Mouse (Mus musculus) ovary, postnatal 36 days (tissue): ENCODE measurements around the gene Xrcc4.

Source experiments
- DNase-seq: peaks from one replicate; pipeline ENCODE4 v3.0.0; 2022; ENCODE audit warnings: low spot score, mixed read lengths

Xrcc4 gene

GRCm38 (mm10) chr13:89929477-89929876 lies 159.9 kb downstream of the Xrcc4 start:
- DNase-seq, result peak; percentile 54

GRCm38 (mm10) chr13:89918814-89919481 lies 170.5 kb downstream of the Xrcc4 start:
- DNase-seq, result no peak

DNA sequence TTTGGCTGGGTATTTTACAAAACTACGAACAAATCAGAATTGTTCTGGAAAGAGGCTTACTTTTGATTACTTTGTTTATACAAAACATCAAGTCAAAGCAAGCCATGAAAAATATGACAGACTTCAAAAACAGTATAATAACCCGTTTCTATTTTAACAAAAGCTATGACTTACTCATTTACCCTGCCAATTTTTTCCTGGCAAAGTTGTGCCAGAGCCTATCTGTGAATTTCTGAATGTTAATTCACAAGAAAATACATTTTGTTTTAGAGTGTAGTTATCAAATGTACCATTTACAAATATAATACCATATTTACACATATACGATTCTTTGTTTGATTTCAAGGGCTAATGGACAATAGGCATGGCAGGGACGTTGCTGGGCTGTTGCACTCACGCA lies 175.1 kb downstream of the Xrcc4 start:
- no peak for DNase-seq

GRCm38 (mm10) chr13:89913891-89914290 lies 175.5 kb downstream of the Xrcc4 start:
- no peak for DNase-seq

- no peak for DNase-seq
These were observed 183.3 kb downstream of the Xrcc4 start for GRCm38 (mm10) chr13:89906120-89906519.

GRCm38 (mm10) chr13:89899066-89899465 lies 190.3 kb downstream of the Xrcc4 start:
- DNase-seq, result no peak

DNA sequence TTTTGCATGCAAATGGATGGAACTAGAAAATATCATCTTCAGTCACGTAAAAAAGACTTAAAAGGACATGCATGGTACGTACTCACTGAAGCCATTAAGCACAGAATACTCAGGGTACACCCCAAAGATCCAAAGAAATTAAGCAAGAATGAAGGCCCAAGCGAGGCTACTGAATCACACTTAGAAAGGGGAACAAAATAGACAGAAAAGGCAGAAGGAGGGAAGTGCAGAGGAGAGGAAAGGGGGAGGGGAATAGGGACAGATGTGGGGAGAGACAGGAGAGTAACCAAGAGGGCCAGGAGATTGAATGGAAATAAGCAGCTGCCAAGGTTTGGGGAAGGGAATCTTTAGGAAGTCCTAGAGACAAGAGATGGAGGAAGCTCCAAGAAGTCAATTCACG lies 197.3 kb downstream of the Xrcc4 start:
- DNase-seq, result no peak

- no peak for DNase-seq
These were observed 199.2 kb downstream of the Xrcc4 start for GRCm38 (mm10) chr13:89890159-89890558.

- DNase-seq, result no peak
These were observed 200.3 kb downstream of the Xrcc4 start for GRCm38 (mm10) chr13:89889074-89889473.

DNA sequence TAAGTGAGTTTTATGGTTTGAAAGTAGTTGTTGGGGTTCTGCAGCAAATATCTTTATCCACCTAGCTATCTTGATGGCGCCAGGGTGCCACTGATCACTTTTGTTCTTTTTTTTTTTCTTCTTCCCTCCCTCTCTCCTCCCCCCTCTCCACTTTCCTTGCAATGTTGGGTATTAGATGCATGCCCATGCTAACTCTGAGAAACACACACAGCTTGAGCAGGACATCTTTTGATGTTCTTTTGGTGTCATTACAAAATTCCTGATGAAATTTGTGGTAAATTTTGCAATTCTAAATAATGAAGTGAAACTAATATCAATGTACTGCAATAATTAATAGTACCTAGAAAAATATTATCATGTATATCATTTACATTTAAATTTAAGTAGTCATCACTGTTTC lies 205.9 kb downstream of the Xrcc4 start:
- DNase-seq, result no peak

- DNase-seq, result no peak
These were observed 208.1 kb downstream of the Xrcc4 start for GRCm38 (mm10) chr13:89881281-89881680.

DNA sequence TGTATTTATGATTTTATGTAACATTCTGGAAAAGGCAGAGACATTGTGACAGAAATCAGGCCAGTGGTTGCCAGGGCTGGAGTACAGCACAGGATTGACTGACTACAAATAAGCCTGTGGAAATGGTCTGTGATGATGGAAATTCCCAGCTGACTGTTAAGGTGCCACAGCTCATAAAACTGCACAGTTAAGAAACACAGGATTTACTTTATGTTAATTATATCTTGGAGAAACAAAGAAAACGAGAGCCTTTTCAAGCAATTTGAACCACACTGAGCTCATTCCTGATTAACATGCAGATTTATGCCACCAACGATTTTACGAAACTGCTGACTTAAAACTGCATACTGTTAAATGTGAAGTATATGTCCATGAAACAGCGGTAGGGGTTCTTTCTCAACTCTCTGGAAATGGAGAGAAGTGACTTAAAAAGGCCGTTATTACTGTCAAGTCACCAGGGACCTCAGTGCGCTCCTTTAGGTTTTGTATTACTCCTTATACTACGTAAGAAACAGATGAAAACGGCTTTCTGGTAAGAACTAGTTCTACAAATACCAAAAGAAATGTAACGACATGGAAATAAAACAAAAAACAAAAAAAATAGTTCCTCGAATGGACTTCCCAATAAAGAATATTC lies 210.5 kb downstream of the Xrcc4 start:
- no peak for DNase-seq

- DNase-seq, result no peak
These were observed 213.9 kb downstream of the Xrcc4 start for GRCm38 (mm10) chr13:89875499-89875898.

DNA sequence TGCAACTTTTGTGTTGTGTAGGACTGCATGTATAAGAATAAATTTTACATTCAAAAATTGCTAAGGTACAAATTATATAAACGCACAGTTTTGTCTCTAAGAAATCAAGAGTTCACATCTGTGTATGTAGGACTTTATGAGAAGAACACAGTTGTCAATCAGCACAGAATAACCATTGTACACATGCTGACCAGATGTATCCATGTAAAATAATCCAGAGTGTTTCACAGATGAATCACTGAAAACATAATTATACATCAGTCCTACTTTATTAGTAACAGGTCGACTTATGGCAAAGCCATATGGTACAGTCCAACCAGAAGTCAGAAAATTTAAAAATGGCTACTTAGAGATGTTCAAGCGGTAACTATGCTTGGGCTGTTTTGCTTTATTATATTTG lies 216.7 kb downstream of the Xrcc4 start:
- no peak for DNase-seq

- no peak for DNase-seq
These were observed 235.3 kb downstream of the Xrcc4 start for GRCm38 (mm10) chr13:89854139-89854538.

DNA sequence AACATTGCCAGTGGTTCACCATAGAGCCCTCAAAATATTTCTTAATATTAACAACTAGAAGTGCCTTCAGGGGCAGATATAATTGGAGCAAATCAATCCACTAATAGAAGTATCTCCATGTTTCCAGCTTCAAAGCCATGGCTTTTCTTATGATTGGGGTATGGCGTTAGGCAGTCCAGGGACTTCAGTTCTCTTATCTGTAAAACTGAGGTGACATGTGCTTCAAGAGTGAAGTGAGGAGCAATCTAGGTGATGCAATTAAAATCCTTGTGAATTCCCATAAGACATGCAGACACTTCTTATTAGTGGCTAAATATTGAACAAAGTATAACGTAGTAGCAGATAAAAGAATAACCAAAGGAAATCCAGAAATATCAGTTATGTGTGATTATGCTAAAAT lies 238.7 kb downstream of the Xrcc4 start:
- DNase-seq, result no peak

- DNase-seq, result no peak
These were observed 239.5 kb downstream of the Xrcc4 start for GRCm38 (mm10) chr13:89849955-89850354.

- DNase-seq, result no peak
These were observed 250.8 kb downstream of the Xrcc4 start for GRCm38 (mm10) chr13:89838635-89839034.

DNA sequence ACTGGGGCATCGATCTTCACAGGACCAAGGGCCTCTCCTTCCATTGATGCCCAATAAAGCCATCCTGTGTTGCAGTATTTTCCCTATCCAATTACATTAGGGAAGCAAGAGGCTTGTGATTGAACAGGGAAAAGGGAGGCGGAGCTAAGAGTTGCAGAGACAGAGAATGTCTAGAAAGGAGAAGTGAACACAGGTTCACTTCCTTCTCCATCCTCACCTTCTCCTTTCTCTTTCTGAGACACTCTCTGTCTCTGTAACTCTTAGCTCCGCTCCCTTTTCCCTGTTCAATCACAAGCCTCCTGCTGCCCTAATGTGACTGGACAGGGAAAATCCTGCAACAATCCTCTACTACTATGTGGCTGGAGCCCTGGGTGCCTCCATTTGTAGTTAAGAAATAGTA lies 254.9 kb downstream of the Xrcc4 start:
- DNase-seq, result no peak

DNA sequence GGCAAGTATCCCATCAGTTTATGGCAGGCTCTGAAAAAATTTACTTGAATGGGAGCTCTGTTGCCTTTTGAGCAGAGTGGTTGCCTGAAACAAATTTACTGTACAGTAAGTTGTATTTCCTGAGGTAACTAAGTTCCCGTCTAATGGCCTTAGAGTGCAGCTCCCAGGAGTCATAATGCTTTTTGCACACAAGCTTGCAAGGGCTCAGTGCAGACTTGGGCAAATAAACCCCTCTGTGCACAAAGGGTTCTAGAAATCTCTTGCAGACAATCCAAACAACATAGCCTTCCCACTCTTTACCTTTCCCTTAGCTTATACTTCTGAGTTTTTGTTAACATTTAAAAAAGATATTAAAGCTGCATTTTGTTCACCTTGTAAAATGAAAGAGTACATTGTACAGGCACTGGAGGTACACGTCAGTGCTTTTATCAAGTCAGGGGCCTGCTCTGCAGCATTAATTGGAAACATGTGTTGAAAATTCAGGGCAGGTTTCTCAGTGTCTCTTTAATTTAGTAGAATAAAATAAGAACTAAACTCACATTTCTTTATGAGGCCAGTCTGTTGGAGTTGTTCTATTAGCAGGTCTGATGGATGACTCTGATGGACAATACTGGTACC lies 256.2 kb downstream of the Xrcc4 start:
- DNase-seq, result no peak

GRCm38 (mm10) chr13:89828429-89828970 lies 260.9 kb downstream of the Xrcc4 start:
- DNase-seq, result no peak

- DNase-seq, result no peak
These were observed 261.6 kb downstream of the Xrcc4 start for GRCm38 (mm10) chr13:89827838-89828237.

GRCm38 (mm10) chr13:89814543-89814942 lies 274.9 kb downstream of the Xrcc4 start:
- no peak for DNase-seq
